Mouse (Mus musculus): ENCODE measurements around the gene Nacc2.
A peak's percentile ranks its signal among the peaks of the same experiment; 100 is the strongest.

Gene Nacc2

GRCm38 (mm10) chr2:26099851-26100250, 23.2 kb downstream of the Nacc2 start:
- no peak for DNase-seq (ENCODE audit: low read depth)

- no peak for DNase-seq (ENCODE audit: low read depth)
Measured at GRCm38 (mm10) chr2:26099260-26099659, 23.8 kb downstream of the Nacc2 start.

GRCm38 (mm10) chr2:26093897-26094296, 29.1 kb downstream of the Nacc2 start:
- no peak for DNase-seq (ENCODE audit: low read depth)

- DNase-seq (ENCODE audit: low read depth), result no peak
Measured at GRCm38 (mm10) chr2:26091771-26092393, 31.1 kb downstream of the Nacc2 start.

GRCm38 (mm10) chr2:26090876-26091770, 31.9 kb downstream of the Nacc2 start:
- no peak for DNase-seq (ENCODE audit: low read depth)

- no peak for DNase-seq (ENCODE audit: low read depth)
Measured at GRCm38 (mm10) chr2:26089005-26089404, 34.0 kb downstream of the Nacc2 start.

- DNase-seq (ENCODE audit: low read depth), result no peak
Measured at GRCm38 (mm10) chr2:26086926-26087600, 36.0 kb downstream of the Nacc2 start.

GRCm38 (mm10) chr2:26086505-26086904, 36.5 kb downstream of the Nacc2 start:
- DNase-seq (ENCODE audit: low read depth), result no peak

- DNase-seq (ENCODE audit: low read depth), result no peak
Measured at GRCm38 (mm10) chr2:26082883-26083282, 40.1 kb downstream of the Nacc2 start.

- DNase-seq (ENCODE audit: low read depth), result no peak
Measured at GRCm38 (mm10) chr2:26080830-26081229, 42.2 kb downstream of the Nacc2 start.

- DNase-seq (ENCODE audit: low read depth), result no peak
Measured at GRCm38 (mm10) chr2:26079409-26079808, 43.6 kb downstream of the Nacc2 start.

GRCm38 (mm10) chr2:26077068-26077467, 46.0 kb downstream of the Nacc2 start:
- DNase-seq (ENCODE audit: low read depth), result no peak

GRCm38 (mm10) chr2:26076121-26076520, 46.9 kb downstream of the Nacc2 start:
- no peak for DNase-seq (ENCODE audit: low read depth)

- DNase-seq (ENCODE audit: low read depth), result no peak
Measured at GRCm38 (mm10) chr2:26074551-26074950, 48.5 kb downstream of the Nacc2 start.

- DNase-seq (ENCODE audit: low read depth), result no peak
Measured at GRCm38 (mm10) chr2:26068592-26068991, 54.4 kb downstream of the Nacc2 start.

GRCm38 (mm10) chr2:26068175-26068574, 54.8 kb downstream of the Nacc2 start:
- no peak for DNase-seq (ENCODE audit: low read depth)

- no peak for DNase-seq (ENCODE audit: low read depth)
Measured at GRCm38 (mm10) chr2:26066527-26066926, 56.5 kb downstream of the Nacc2 start.

GRCm38 (mm10) chr2:26062742-26063427, 60.1 kb downstream of the Nacc2 start:
- no peak for DNase-seq (ENCODE audit: low read depth)

GRCm38 (mm10) chr2:26062241-26062640, 60.8 kb downstream of the Nacc2 start:
- DNase-seq (ENCODE audit: low read depth), result peak; percentile 52

GRCm38 (mm10) chr2:26061018-26061666, 61.9 kb downstream of the Nacc2 start:
- no peak for DNase-seq (ENCODE audit: low read depth)

- no peak for DNase-seq (ENCODE audit: low read depth)
Measured at GRCm38 (mm10) chr2:26057053-26057452, 66.0 kb downstream of the Nacc2 start.

- DNase-seq (ENCODE audit: low read depth), result no peak
Measured at GRCm38 (mm10) chr2:26056226-26056625, 66.8 kb downstream of the Nacc2 start.
